Mouse (Mus musculus) mammary gland, adult 2 months (tissue): ENCODE data around the gene Nfatc2. TPM values are rescaled to one million over a fixed set of nuclear protein-coding genes. Genes with fewer than 3 reads are reported as not detected.

Experiments
- polyA plus RNA-seq: library from polyadenylated mRNA; depleted of rRNA; stranded (reverse); fragments of >200 nt; gene quantifications from 2 replicates; pipeline ENCODE4 v1.2.3, GENCODE M21; 2012; ENCODE audit warnings: low replicate concordance; rRNA removed

The Nfatc2 gene
- polyA plus RNA-seq: 6.5 and 12.8 TPM in 2 replicates

DNA sequence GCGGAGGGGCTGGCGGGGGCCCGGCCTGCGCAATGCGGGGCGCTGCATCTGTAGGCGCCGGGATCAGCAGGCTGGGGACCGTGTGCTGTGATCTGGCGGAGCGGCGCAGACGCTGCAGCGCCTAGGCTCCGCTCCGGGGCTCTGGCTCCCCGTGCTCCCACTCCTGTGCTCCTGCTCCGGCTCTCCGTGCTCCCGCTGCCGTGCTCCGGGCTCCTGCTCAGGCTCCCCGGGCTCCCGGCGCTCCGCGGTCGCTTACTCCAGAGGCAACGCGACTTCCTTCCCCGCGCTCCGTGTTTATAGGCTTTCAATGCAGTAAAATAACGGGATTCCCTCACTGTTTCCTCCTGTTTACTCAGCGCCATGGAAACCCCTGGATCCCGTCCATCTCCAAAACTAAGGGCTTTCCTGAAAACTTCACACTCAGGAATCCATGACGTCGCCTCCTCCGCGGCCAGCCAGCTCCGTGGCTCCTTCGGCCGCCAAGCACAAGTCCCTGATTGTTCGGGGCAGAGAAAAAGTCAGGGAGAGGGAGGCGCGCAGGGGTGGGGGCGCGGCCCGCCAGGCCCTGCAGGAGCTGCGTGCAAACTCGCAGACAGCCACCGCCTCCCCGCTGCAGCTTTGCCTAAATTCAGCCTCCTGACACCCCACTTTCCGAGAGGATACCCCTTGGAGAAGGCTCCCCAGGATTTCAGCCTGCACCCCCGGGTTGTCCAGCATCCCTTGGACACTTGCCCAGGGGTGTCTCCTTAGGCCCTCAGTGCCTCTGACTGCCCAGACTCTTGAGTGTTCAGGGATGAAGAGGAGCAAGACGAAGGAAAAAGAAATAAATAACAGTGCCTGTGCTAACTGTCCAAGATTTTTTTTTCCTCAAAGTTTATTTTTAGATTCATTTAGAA is at the start of gene Nfatc2:
Gene Nfatc2, minus strand, starts transcription at position 167 of the 896 bp plus-strand sequence.

Other genes with a start within 250 kb of the Nfatc2 start
- 102 and 111 TPM in 2 replicates for gene Atp9a, start 140.8 kb upstream of the Nfatc2 start, polyA plus RNA-seq
- 0.83 TPM in 1 of 2 replicates, not detected in the other for gene Sall4, start 166.3 kb upstream of the Nfatc2 start, polyA plus RNA-seq